Comparison of ENCODE assay signal across 24 mouse cellular contexts in genomic region chr1:65535674-65536073, GRCm38 (mm10).
DNase-seq lines count a peak whose midpoint lies in the region; ATAC-seq lines count a peak whose summit lies in the region.
"Had no signal": no experiment of that assay in that cellular context is flagged by ENCODE, and none has a peak within 500 bp of the region (broad histone marks: within the 10 kb centered on the region; RNA-seq: fewer than 3 reads in every experiment).

No protein-coding gene starts in this region.

- H3K36me3 ChIP-seq in kidney, embryonic 15.5 days = no peaks in the 10 kb centered on the region
- H3K36me3 ChIP-seq: embryonic facial prominence, embryonic 12.5 days; forebrain, embryonic 15.5 days; G1E; intestine, embryonic 15.5 days; limb, embryonic 13.5 days; liver, embryonic 13.5 days; neural tube, embryonic 12.5 days had no signal

- no peak overlapping the region for H3K9ac ChIP-seq in kidney, embryonic 15.5 days
- H3K9ac ChIP-seq: embryonic facial prominence, embryonic 12.5 days; forebrain, embryonic 15.5 days; hindbrain, embryonic 14.5 days; intestine, embryonic 15.5 days; limb, embryonic 13.5 days; liver, embryonic 13.5 days; neural tube, embryonic 12.5 days had no signal

- no peaks in the 10 kb centered on the region for H3K4me1 ChIP-seq in kidney, embryonic 15.5 days
- H3K4me1 ChIP-seq: embryonic facial prominence, embryonic 12.5 days; forebrain, embryonic 15.5 days; intestine, embryonic 15.5 days; liver, embryonic 13.5 days; neural tube, embryonic 12.5 days had no signal

- H3K4me2 ChIP-seq in kidney, embryonic 15.5 days = no peak overlapping the region
- H3K4me2 ChIP-seq: embryonic facial prominence, embryonic 12.5 days; forebrain, embryonic 15.5 days; heart, embryonic 11.5 days; hindbrain, embryonic 14.5 days; intestine, embryonic 15.5 days; limb, embryonic 13.5 days; liver, embryonic 13.5 days; midbrain, embryonic 11.5 days; neural tube, embryonic 12.5 days had no signal

- no peak overlapping the region for H3K4me3 ChIP-seq in kidney, embryonic 15.5 days (replicated peaks)
- H3K4me3 ChIP-seq: embryonic facial prominence, embryonic 12.5 days; forebrain, embryonic 15.5 days; intestine, embryonic 15.5 days; left cerebral cortex, adult 2 months; limb, embryonic 13.5 days; liver, embryonic 13.5 days; neural tube, embryonic 12.5 days had no signal

- intact Hi-C loops in left cerebral cortex, postnatal 14 days (cut with DNase I) = no loop called here

- ATAC-seq in kidney, embryonic 15.5 days (replicated peaks; ENCODE audit: low FRiP score) = peak; percentile 90
- ATAC-seq: forebrain, embryonic 15.5 days; intestine, embryonic 15.5 days had no signal

- peak; percentile 35 for DNase-seq in cerebellum, adult 11-12 months
- DNase-seq in cerebellum, postnatal 4 days (ENCODE audit: low spot score in 2 of 2) = no peak
- no peak for DNase-seq in kidney, adult 8-10 months
- DNase-seq in lung, postnatal 36 days = peak; percentile 3
- DNase-seq in lung, postnatal 14 days = no peak
- DNase-seq in mesoderm, embryonic 11.5 days (ENCODE audit: low read depth, low spot score) = peak; percentile 16
- no peak for DNase-seq in left cerebral cortex, postnatal 14 days (ENCODE audit: low spot score in 2 of 2)
- DNase-seq: adrenal gland, postnatal 36 days; heart, postnatal 10 days; kidney, postnatal 36 days; layer of hippocampus, adult 9-11 months; liver, embryonic 13.5 days had no signal

- no peaks in the 10 kb centered on the region for H3K27me3 ChIP-seq in kidney, embryonic 15.5 days
- H3K27me3 ChIP-seq: embryonic facial prominence, embryonic 12.5 days; forebrain, embryonic 15.5 days; intestine, embryonic 15.5 days; limb, embryonic 13.5 days; liver, embryonic 13.5 days; neural tube, embryonic 12.5 days had no signal

- no peaks in the 10 kb centered on the region for H3K9me3 ChIP-seq in kidney, embryonic 15.5 days (replicated peaks)
- H3K9me3 ChIP-seq: embryonic facial prominence, embryonic 12.5 days; forebrain, embryonic 15.5 days; G1E; intestine, embryonic 15.5 days; limb, embryonic 13.5 days; liver, embryonic 13.5 days; neural tube, embryonic 12.5 days had no signal

- 44% methylated on average over 3 of the region's 3 CpGs for WGBS in kidney, embryonic 15.5 days

- no peak overlapping the region for H3K27ac ChIP-seq in kidney, embryonic 15.5 days
- H3K27ac ChIP-seq: embryonic facial prominence, embryonic 12.5 days; forebrain, embryonic 15.5 days; hindbrain, embryonic 14.5 days; intestine, embryonic 15.5 days; left cerebral cortex, adult 2 months; limb, embryonic 13.5 days; liver, embryonic 13.5 days; neural tube, embryonic 12.5 days; stomach, postnatal 0 days had no signal

Comparison
In these comparisons a context has a peak if more than half of its experiments do, and no peak if none do; other contexts are left out.
1. DNase-seq: peak in cerebellum, adult 11-12 months (single experiment), lung, postnatal 36 days (single experiment) and mesoderm, embryonic 11.5 days (single experiment); none in cerebellum, postnatal 4 days (0 of 2), kidney, adult 8-10 months (0 of 2), lung, postnatal 14 days (single experiment) and left cerebral cortex, postnatal 14 days (0 of 2).